Mouse (Mus musculus): Measurements from ENCODE around the gene R3hdm4. TPM values are rescaled to one million over a fixed set of nuclear protein-coding genes. Genes with fewer than 3 reads are reported as not detected.

R3hdm4 gene
- total and polyA plus RNA-seq, 3 experiments: 10.5 to 59.4 (median 22.3) TPM

- Histone ChIP-seq H3K4me1 (ENCODE audit: control insufficient read depth in 1 of 2, insufficient read depth in 2 of 2) (peaks cover 11 to 15% of the 10 kb centered on the region in 2 experiments), H3K27me3 (replicated peaks) (no peaks in the 10 kb centered on the region), H3K27ac (ENCODE audit: insufficient read depth, low read depth) (no peak overlapping the region), H3K79me2 (replicated peaks; ENCODE audit: control insufficient read depth, extremely low read depth, insufficient read depth, poor library complexity, severe bottlenecking) (no peaks in the 10 kb centered on the region), H3K9ac (ENCODE audit: insufficient read depth, low read depth) (no peak overlapping the region), H3K36me3 (replicated peaks in 1 of 2; ENCODE audit: control insufficient read depth in 1 of 2, insufficient read depth in 1 of 2, low read length in 1 of 2) (peaks cover 29 to 71% of the 10 kb centered on the region in 2 experiments), H3K4me2 (ENCODE audit: insufficient read depth, low read depth, poor library complexity, severe bottlenecking) (no peak overlapping the region), H3K4me3 (replicated peaks in 1 of 3; ENCODE audit: low read depth in 2 of 3, low read length in 2 of 3, poor library complexity in 1 of 3) (no peak overlapping the region), H3K9me3 (replicated peaks; ENCODE audit: low read length) (peaks cover 5% of the 10 kb centered on the region)
- TF ChIP-seq CTCF (conservative IDR thresholded peaks at IDR 0.05 in 1 of 2, IDR thresholded peaks at IDR 0.05 in 1 of 2; ENCODE audit: low read depth in 2 of 2, low read length in 2 of 2): no peak
- no peak for TF ChIP-seq SMC3 (IDR thresholded peaks at IDR 0.05; ENCODE audit: low read depth, low read length)
- TF ChIP-seq GABPA (IDR thresholded peaks at IDR 0.05; ENCODE audit: insufficient replicate concordance, low read depth, low read length): no peak
- TF ChIP-seq ETS1 (conservative IDR thresholded peaks at IDR 0.05; ENCODE audit: low read depth, low read length): no peak
- TF ChIP-seq MAFK (IDR thresholded peaks at IDR 0.05; ENCODE audit: insufficient replicate concordance, low read length): no peak
- TF ChIP-seq CHD2 (IDR thresholded peaks at IDR 0.05; ENCODE audit: low read length): no peak
- DNase-seq (ENCODE audit: extremely low read depth): no peak
- dilution Hi-C loops (cut with MboI; ENCODE audit: extremely low pct_ligation_motif_present, extremely low pct_unique_long_range_greater_than_20kb, low sequenced_read_pairs): no loop called here
- in situ Hi-C loops (cut with MboI; ENCODE audit: low pct_ligation_motif_present, low pct_unique_long_range_greater_than_20kb, low sequenced_read_pairs): no loop called here
Measured at GRCm38 (mm10) chr10:79907415-79907814, 13.6 kb downstream of the R3hdm4 start.

DNA sequence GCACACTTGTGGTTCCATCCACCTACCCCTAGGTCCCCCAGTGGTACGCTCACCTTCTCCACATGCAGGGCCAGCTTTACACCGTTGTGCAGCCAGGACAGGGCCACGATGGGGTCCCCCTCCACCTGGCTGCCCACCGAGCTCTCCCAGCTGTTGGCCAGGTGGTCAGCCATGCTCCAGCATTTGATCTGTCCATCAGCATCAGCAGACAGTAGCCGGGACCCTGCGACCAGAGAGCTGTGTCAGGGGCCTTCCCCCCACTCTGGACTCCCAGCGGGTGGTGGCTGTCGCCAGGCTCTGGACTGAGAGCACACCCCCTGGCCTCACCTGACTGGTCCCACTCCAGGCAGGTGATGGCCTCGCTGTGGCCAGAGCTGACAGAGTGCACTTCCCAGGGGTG is 14.3 kb downstream of the R3hdm4 start:
- TF ChIP-seq MAX (IDR thresholded peaks at IDR 0.05; ENCODE audit: low read length) (no peak), RCOR1 (conservative IDR thresholded peaks at IDR 0.05; ENCODE audit: low read depth, low read length) (no peak), MAZ (IDR thresholded peaks at IDR 0.05; ENCODE audit: low read depth, low read length) (no peak), PAX5 (IDR thresholded peaks at IDR 0.05; ENCODE audit: low read length) (no peak), ELF1 (IDR thresholded peaks at IDR 0.05; ENCODE audit: low read depth, low read length) (no peak), KAT2A (IDR thresholded peaks at IDR 0.05; ENCODE audit: insufficient replicate concordance, low read length) (no peak), BHLHE40 (IDR thresholded peaks at IDR 0.05; ENCODE audit: low read depth, low read length) (no peak), HCFC1 (IDR thresholded peaks at IDR 0.05; ENCODE audit: low read depth, low read length) (no peak), ETS1 (conservative IDR thresholded peaks at IDR 0.05; ENCODE audit: low read depth, low read length) (no peak), ZNF384 (IDR thresholded peaks at IDR 0.05; ENCODE audit: low read depth, low read length) (no peak), MXI1 (IDR thresholded peaks at IDR 0.05; ENCODE audit: low read depth, low read length) (no peak), ZC3H11A (IDR thresholded peaks at IDR 0.05; ENCODE audit: low read depth, low read length) (no peak), TCF12 (IDR thresholded peaks at IDR 0.05; ENCODE audit: low read depth, low read length) (no peak), NRF1 (IDR thresholded peaks at IDR 0.05; ENCODE audit: low read depth, low read length) (no peak), CHD2 (IDR thresholded peaks at IDR 0.05; ENCODE audit: low read length) (no peak), NELFE (IDR thresholded peaks at IDR 0.05; ENCODE audit: low read depth, low read length) (no peak), TBP (conservative IDR thresholded peaks at IDR 0.05; ENCODE audit: low read depth, low read length) (no peak), ZKSCAN1 (IDR thresholded peaks at IDR 0.05; ENCODE audit: borderline replicate concordance, low read depth, low read length) (no peak), JUN (IDR thresholded peaks at IDR 0.05; ENCODE audit: insufficient read depth, low read depth, low read length) (no peak), MAFK (IDR thresholded peaks at IDR 0.05; ENCODE audit: insufficient replicate concordance, low read length) (no peak)
- H3K4me3 ChIP-seq (replicated peaks in 1 of 3; ENCODE audit: low read depth in 2 of 3, low read length in 2 of 3, poor library complexity in 1 of 3): no peak overlapping the region
- peaks cover 11 to 15% of the 10 kb centered on the region in 2 experiments for H3K4me1 ChIP-seq (ENCODE audit: control insufficient read depth in 1 of 2, insufficient read depth in 2 of 2)
- in situ Hi-C loops (cut with MboI; ENCODE audit: low pct_ligation_motif_present, low pct_unique_long_range_greater_than_20kb, low sequenced_read_pairs) (no loop called here), dilution Hi-C loops (cut with MboI; ENCODE audit: extremely low pct_ligation_motif_present, extremely low pct_unique_long_range_greater_than_20kb, low sequenced_read_pairs) (no loop called here)
- DNase-seq (ENCODE audit: extremely low read depth): no peak
- no peak overlapping the region for H3K4me2 ChIP-seq (ENCODE audit: insufficient read depth, low read depth, poor library complexity, severe bottlenecking)
- no peaks in the 10 kb centered on the region for H3K27me3 ChIP-seq (replicated peaks)
- H3K9me3 ChIP-seq (replicated peaks; ENCODE audit: low read length): peaks cover 5% of the 10 kb centered on the region
- peaks cover 26 to 68% of the 10 kb centered on the region in 2 experiments for H3K36me3 ChIP-seq (replicated peaks in 1 of 2; ENCODE audit: control insufficient read depth in 1 of 2, insufficient read depth in 1 of 2, low read length in 1 of 2)
- H3K79me2 ChIP-seq (replicated peaks; ENCODE audit: control insufficient read depth, extremely low read depth, insufficient read depth, poor library complexity, severe bottlenecking): no peaks in the 10 kb centered on the region
- no peak overlapping the region for H3K9ac ChIP-seq (ENCODE audit: insufficient read depth, low read depth)
- H3K27ac ChIP-seq (ENCODE audit: insufficient read depth, low read depth): no peak overlapping the region

Data from CH12.LX (cell line).